Mouse (Mus musculus): ENCODE results near the gene Map3k10. TPM values are rescaled to one million over a fixed set of nuclear protein-coding genes. Genes with fewer than 3 reads are reported as not detected.
"Not testable (repeated sequence)": the region's sequence is repeated elsewhere in the genome, so short reads cannot be mapped to it uniquely, and the experiment has no call there.

The Map3k10 gene
- polyA plus RNA-seq, 1 experiment = 31.4 TPM

- H3K4me3 ChIP-seq (ENCODE audit: insufficient read depth, poor library complexity, severe bottlenecking) = no peak within 1 kb of the TSS
These were observed 20.5 kb downstream of the Map3k10 start, which contains the start of gene Ttc9b for GRCm38 (mm10) chr7:27653681-27654437. TSS of gene Ttc9b (plus strand) at chr7:27653915.

GRCm38 (mm10) chr7:27650949-27651348 is 23.4 kb downstream of the Map3k10 start:
- peaks cover 18% of the 10 kb centered on the region for H3K27me3 ChIP-seq (ENCODE audit: control insufficient read depth, insufficient read depth, insufficient read length)
- no peak overlapping the region for H3ac ChIP-seq (ENCODE audit: control insufficient read depth, insufficient read length, low read depth)
- H3K79me2 ChIP-seq (ENCODE audit: control insufficient read depth, insufficient read depth) = no peaks in the 10 kb centered on the region
- TF ChIP-seq MYOG (IDR thresholded peaks at IDR 0.05; ENCODE audit: control insufficient read depth, extremely low read depth, insufficient read length) (no peak), FOSL1 (IDR thresholded peaks at IDR 0.05; ENCODE audit: insufficient read depth, low read length, poor library complexity, severe bottlenecking) (no peak), MAX (IDR thresholded peaks at IDR 0.05) (no peak), CEBPB (IDR thresholded peaks at IDR 0.05; ENCODE audit: low read depth) (no peak), CTCF (IDR thresholded peaks at IDR 0.05; ENCODE audit: control insufficient read depth, insufficient read depth, insufficient read length) (no peak), USF1 (IDR thresholded peaks at IDR 0.05; ENCODE audit: low read depth) (no peak)
- no peaks in the 10 kb centered on the region for H3K36me3 ChIP-seq (ENCODE audit: control insufficient read depth, insufficient read depth)
- no peaks in the 10 kb centered on the region for H3K79me3 ChIP-seq (ENCODE audit: low read depth)
- no peak overlapping the region for H3K4me3 ChIP-seq (ENCODE audit: insufficient read depth, poor library complexity, severe bottlenecking)

More at GRCm38 (mm10) chr7:27653681-27654437, 20.5 kb downstream of the Map3k10 start, which contains the start of gene Ttc9b:
- H3ac ChIP-seq (ENCODE audit: control insufficient read depth, insufficient read length, low read depth) = no peak within 1 kb of the TSS
- peaks cover 18% of the 10 kb centered on the region for H3K27me3 ChIP-seq (ENCODE audit: control insufficient read depth, insufficient read depth, insufficient read length)
- H3K79me2 ChIP-seq (ENCODE audit: control insufficient read depth, insufficient read depth) = no peaks in the 10 kb centered on the region
- no peaks in the 10 kb centered on the region for H3K79me3 ChIP-seq (ENCODE audit: low read depth)
- no peaks in the 10 kb centered on the region for H3K36me3 ChIP-seq (ENCODE audit: control insufficient read depth, insufficient read depth)
- TF ChIP-seq MAX (IDR thresholded peaks at IDR 0.05) (no peak), USF1 (IDR thresholded peaks at IDR 0.05; ENCODE audit: low read depth) (no peak)

GRCm38 (mm10) chr7:27649723-27650122 is 24.7 kb downstream of the Map3k10 start:
- Histone ChIP-seq H3K79me3 (ENCODE audit: low read depth) (no peaks in the 10 kb centered on the region), H3K36me3 (ENCODE audit: control insufficient read depth, insufficient read depth) (no peaks in the 10 kb centered on the region), H3K79me2 (ENCODE audit: control insufficient read depth, insufficient read depth) (no peaks in the 10 kb centered on the region), H3K4me3 (ENCODE audit: insufficient read depth, poor library complexity, severe bottlenecking) (no peak overlapping the region), H3K27me3 (ENCODE audit: control insufficient read depth, insufficient read depth, insufficient read length) (peaks cover 18% of the 10 kb centered on the region), H3ac (ENCODE audit: control insufficient read depth, insufficient read length, low read depth) (no peak overlapping the region)
- TF ChIP-seq MAX (IDR thresholded peaks at IDR 0.05) = no peak
- TF ChIP-seq CEBPB (IDR thresholded peaks at IDR 0.05; ENCODE audit: low read depth) = no peak
- TF ChIP-seq MYOD1 (IDR thresholded peaks at IDR 0.05; ENCODE audit: control insufficient read depth, insufficient read length, low read depth) = no peak
- no peak for TF ChIP-seq FOSL1 (IDR thresholded peaks at IDR 0.05; ENCODE audit: insufficient read depth, low read length, poor library complexity, severe bottlenecking)
- no peak for TF ChIP-seq USF1 (IDR thresholded peaks at IDR 0.05; ENCODE audit: low read depth)
- TF ChIP-seq MYOG (IDR thresholded peaks at IDR 0.05; ENCODE audit: control insufficient read depth, extremely low read depth, insufficient read length) = no peak

DNA sequence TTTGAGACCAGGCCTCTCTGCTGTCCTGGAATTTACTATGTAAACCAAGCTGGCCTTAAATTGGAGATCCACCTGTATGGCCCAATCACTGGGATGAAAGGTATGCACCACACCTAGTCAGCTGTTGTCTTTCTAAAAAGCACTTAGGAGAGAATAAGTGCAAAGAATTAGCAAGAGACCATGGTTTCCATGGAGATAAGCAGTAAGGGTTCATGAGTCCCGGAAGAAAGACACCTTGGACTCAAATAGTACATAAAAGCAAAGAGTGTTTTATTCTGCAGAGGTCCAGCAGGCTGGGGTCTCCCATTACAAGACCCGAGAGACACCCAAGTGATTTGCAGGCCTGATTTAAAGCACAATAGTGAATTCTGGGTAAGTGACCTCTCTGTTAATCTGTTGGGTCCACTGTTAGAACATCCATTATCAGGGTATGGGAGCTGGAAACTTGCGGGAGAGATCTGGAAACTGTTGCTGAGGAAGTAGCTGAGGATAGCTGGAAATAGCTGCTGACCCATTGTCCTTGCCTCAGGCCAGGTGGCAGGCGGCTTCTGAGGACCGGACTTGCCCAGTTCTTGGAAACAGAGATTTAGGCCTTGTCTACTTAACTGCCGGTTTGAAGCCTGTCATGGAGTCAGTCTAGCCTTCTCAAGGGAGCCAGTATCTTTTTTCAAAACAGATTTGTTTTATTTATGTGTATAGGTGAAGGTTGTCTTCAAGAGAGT is 27.0 kb downstream of the Map3k10 start:
- no peaks in the 10 kb centered on the region for H3K79me3 ChIP-seq (ENCODE audit: low read depth)
- no peak overlapping the region for H3K4me3 ChIP-seq (ENCODE audit: insufficient read depth, poor library complexity, severe bottlenecking)
- TF ChIP-seq MAX (IDR thresholded peaks at IDR 0.05) (no peak), MYOG (IDR thresholded peaks at IDR 0.05; ENCODE audit: control insufficient read depth, extremely low read depth, insufficient read length) (no peak), CTCF (IDR thresholded peaks at IDR 0.05; ENCODE audit: control insufficient read depth, insufficient read depth, insufficient read length) (no peak), USF1 (IDR thresholded peaks at IDR 0.05; ENCODE audit: low read depth) (no peak), FOSL1 (IDR thresholded peaks at IDR 0.05; ENCODE audit: insufficient read depth, low read length, poor library complexity, severe bottlenecking) (no peak), CEBPB (IDR thresholded peaks at IDR 0.05; ENCODE audit: low read depth) (no peak), MYOD1 (IDR thresholded peaks at IDR 0.05; ENCODE audit: control insufficient read depth, insufficient read length, low read depth) (no peak)
- H3ac ChIP-seq (ENCODE audit: control insufficient read depth, insufficient read length, low read depth) = no peak overlapping the region
- peaks cover 3% of the 10 kb centered on the region for H3K27me3 ChIP-seq (ENCODE audit: control insufficient read depth, insufficient read depth, insufficient read length)
- H3K79me2 ChIP-seq (ENCODE audit: control insufficient read depth, insufficient read depth) = no peaks in the 10 kb centered on the region
- H3K36me3 ChIP-seq (ENCODE audit: control insufficient read depth, insufficient read depth) = no peaks in the 10 kb centered on the region

DNA sequence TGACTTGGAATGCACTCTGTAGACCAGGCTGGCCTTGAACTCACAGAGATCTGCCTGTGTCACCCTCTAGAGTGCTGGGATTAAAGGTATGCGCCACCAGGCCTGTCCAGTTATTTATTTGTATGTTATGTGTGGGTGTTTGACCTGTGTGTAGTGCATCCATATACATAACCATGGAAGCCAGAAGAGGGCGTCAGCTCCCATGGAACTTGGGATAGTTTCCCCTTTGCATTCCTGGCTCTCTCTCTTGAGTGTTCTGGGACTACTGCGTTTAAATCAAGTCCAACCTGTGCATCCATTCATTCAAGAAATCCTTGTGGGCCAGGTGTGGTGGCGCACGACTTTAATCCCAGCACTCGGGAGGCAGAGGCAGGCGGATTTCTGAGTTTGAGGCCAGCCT is 27.9 kb downstream of the Map3k10 start:
- H3K4me3 ChIP-seq (ENCODE audit: insufficient read depth, poor library complexity, severe bottlenecking) = no peak overlapping the region
- H3ac ChIP-seq (ENCODE audit: control insufficient read depth, insufficient read length, low read depth) = no peak overlapping the region
- no peaks in the 10 kb centered on the region for H3K79me3 ChIP-seq (ENCODE audit: low read depth)
- TF ChIP-seq FOSL1 (IDR thresholded peaks at IDR 0.05; ENCODE audit: insufficient read depth, low read length, poor library complexity, severe bottlenecking) (no peak), MYOG (IDR thresholded peaks at IDR 0.05; ENCODE audit: control insufficient read depth, extremely low read depth, insufficient read length) (no peak), MAX (IDR thresholded peaks at IDR 0.05) (no peak)
- no peaks in the 10 kb centered on the region for H3K27me3 ChIP-seq (ENCODE audit: control insufficient read depth, insufficient read depth, insufficient read length)
- H3K79me2 ChIP-seq (ENCODE audit: control insufficient read depth, insufficient read depth) = no peaks in the 10 kb centered on the region
- H3K36me3 ChIP-seq (ENCODE audit: control insufficient read depth, insufficient read depth) = no peaks in the 10 kb centered on the region

GRCm38 (mm10) chr7:27644471-27644870 is 29.9 kb downstream of the Map3k10 start:
- Histone ChIP-seq H3K79me2 (ENCODE audit: control insufficient read depth, insufficient read depth) (no peaks in the 10 kb centered on the region), H3K27me3 (ENCODE audit: control insufficient read depth, insufficient read depth, insufficient read length) (no peaks in the 10 kb centered on the region), H3K4me3 (ENCODE audit: insufficient read depth, poor library complexity, severe bottlenecking) (no peak overlapping the region), H3K79me3 (ENCODE audit: low read depth) (no peaks in the 10 kb centered on the region), H3ac (ENCODE audit: control insufficient read depth, insufficient read length, low read depth) (no peak overlapping the region), H3K36me3 (ENCODE audit: control insufficient read depth, insufficient read depth) (no peaks in the 10 kb centered on the region)
- TF ChIP-seq MAX (IDR thresholded peaks at IDR 0.05) = no peak
- TF ChIP-seq FOSL1 (IDR thresholded peaks at IDR 0.05; ENCODE audit: insufficient read depth, low read length, poor library complexity, severe bottlenecking) = no peak
- TF ChIP-seq USF1 (IDR thresholded peaks at IDR 0.05; ENCODE audit: low read depth) = no peak
- TF ChIP-seq CEBPB (IDR thresholded peaks at IDR 0.05; ENCODE audit: low read depth) = no peak
- TF ChIP-seq MYOG (IDR thresholded peaks at IDR 0.05; ENCODE audit: control insufficient read depth, extremely low read depth, insufficient read length) = no peak
- TF ChIP-seq CTCF (IDR thresholded peaks at IDR 0.05; ENCODE audit: control insufficient read depth, insufficient read depth, insufficient read length) = no peak
- TF ChIP-seq MYOD1 (IDR thresholded peaks at IDR 0.05; ENCODE audit: control insufficient read depth, insufficient read length, low read depth) = no peak

DNA sequence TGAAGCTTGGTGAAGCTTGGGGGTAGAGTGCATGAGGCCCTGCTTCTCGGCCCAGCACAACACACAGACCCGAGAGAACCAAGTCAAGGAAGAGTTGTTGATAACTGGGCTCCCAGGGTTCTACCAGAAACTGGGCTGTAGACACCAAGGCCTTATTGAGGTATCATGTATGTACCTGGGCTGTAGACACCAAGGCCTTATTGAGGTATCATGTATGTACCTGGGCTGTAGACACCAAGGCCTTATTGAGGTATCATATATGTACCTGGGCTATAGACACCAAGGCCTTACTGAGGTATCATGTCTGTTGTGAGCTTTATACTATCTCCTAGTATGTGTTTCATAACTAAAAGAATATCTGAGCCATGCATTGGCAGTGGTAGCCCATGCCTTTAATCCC is 39.3 kb downstream of the Map3k10 start:
- peaks cover 15% of the 10 kb centered on the region for H3K36me3 ChIP-seq (ENCODE audit: control insufficient read depth, insufficient read depth)

More for the DNA sequence above, 39.3 kb downstream of the Map3k10 start:
- not testable (repeated sequence) for H3K4me3 ChIP-seq (ENCODE audit: insufficient read depth, poor library complexity, severe bottlenecking); H3K79me3 ChIP-seq (ENCODE audit: low read depth); H3K27me3 ChIP-seq (ENCODE audit: control insufficient read depth, insufficient read depth, insufficient read length); H3K79me2 ChIP-seq (ENCODE audit: control insufficient read depth, insufficient read depth); H3ac ChIP-seq (ENCODE audit: control insufficient read depth, insufficient read length, low read depth)
